Mouse (Mus musculus): Measurements from ENCODE around the gene Camkk2. TPM values are rescaled to one million over a fixed set of nuclear protein-coding genes. Genes with fewer than 3 reads are reported as not detected.

The Camkk2 gene
- total RNA-seq, 2 experiments from 2014 or later = 18.4 to 39.0 TPM

GRCm38 (mm10) chr5:122706917-122707275, 72.3 kb downstream of the Camkk2 start:
- ATAC-seq (replicated peaks; ENCODE audit: low FRiP score, low TSS enrichment, poor library complexity, severe bottlenecking) = no peak

DNA sequence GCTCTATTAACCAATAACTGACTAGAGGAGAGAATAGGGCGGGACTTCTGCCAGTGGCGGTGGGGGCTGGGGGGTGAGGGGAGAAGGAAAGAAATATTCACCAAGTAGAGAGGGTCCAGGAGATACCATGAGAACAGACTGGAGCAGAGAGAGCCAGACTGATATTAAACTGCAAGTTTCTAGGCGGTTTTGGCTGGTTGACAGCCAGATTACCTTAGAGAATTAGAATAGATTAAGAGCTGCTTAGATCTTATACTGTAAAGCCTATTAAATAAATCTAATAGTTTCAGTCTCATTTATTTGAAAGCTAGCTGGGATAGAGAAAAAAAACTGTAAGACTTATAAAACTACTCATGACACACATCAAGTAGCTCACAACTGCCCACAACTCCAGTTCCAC, 74.0 kb downstream of the Camkk2 start:
- no peak for ATAC-seq (replicated peaks; ENCODE audit: low FRiP score, low TSS enrichment, poor library complexity, severe bottlenecking)

DNA sequence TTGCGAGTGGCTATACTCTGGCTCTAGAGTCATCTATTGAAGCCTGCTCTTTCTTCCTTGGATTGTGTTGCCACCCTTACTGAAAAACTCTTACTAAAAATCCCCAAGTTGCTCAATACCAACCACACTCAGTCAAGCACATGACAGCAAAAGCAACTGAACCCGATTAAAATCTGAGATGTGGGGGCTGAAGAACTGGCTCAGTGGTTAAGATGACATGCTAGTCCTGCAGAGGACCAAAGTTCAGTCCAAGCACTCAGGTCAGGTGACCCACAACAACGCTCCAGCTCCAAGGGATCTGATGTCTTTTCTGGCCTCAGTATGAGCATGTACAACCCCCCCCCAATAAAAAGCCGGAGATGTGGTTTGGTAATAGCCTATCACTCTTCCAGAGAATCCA, 74.6 kb downstream of the Camkk2 start:
- no peak for ATAC-seq (replicated peaks; ENCODE audit: low FRiP score, low TSS enrichment, poor library complexity, severe bottlenecking)

GRCm38 (mm10) chr5:122703574-122703973, 75.6 kb downstream of the Camkk2 start:
- no peak for ATAC-seq (replicated peaks; ENCODE audit: low FRiP score, low TSS enrichment, poor library complexity, severe bottlenecking)

- no peak for ATAC-seq (replicated peaks; ENCODE audit: low FRiP score, low TSS enrichment, poor library complexity, severe bottlenecking)
Observed at GRCm38 (mm10) chr5:122702156-122702555, 77.1 kb downstream of the Camkk2 start.

DNA sequence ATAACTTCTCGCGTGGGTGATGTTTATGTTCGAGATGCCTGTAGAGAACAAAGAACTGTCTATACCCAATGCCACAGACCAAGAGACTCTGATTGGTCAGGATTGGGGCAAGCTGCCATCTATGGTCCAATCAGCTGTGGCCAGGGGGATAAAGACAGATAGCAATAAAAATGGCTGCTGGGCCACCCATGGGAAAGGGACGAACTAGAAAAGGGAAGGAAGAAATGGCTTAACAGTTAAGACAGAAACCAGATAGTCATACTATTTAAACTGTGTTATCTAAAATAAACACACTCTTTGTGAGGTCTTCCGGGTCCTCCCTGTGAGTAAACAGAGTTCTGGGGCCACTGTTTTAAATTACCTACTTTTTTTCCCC, 78.4 kb downstream of the Camkk2 start:
- ATAC-seq (replicated peaks; ENCODE audit: low FRiP score, low TSS enrichment, poor library complexity, severe bottlenecking) = peak; percentile 52

DNA sequence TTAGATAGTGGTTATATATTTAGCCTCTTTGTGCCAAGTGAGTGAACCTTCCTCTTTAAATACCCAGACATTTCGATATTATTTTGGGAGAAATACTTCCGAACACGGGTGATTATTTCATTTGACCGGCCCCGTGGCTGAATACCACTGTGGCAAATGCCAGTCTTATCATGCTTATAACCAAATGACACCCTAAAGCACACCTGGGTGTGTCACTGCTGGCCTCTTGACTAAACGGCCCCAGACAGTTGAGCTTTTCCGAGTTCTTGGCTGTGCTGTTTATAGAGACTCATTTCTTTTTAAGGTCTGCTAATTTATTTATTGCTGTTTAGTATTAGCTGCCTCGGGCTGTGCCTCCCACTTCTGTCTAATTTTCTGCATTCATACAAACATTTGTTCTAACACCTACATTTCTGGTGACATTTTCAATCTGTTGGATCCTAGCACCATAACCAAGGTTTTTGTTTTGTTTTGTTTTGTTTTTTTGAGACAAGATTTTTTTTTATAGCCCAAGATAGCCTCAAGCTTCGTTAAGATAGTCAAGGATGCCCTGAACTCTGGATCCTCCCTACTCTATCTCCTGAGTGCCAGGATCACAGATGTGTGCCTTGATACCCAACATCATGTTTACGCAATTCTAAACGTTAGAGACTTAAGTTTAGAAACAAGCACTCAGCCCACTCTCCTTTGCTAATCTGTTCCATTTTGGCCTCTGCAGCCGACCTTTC, 78.9 kb downstream of the Camkk2 start:
- ATAC-seq (replicated peaks; ENCODE audit: low FRiP score, low TSS enrichment, poor library complexity, severe bottlenecking) = peak; percentile 27; the same call in 1 of the 2 replicates

- ATAC-seq (replicated peaks; ENCODE audit: low FRiP score, low TSS enrichment, poor library complexity, severe bottlenecking) = no peak
Observed at GRCm38 (mm10) chr5:122698701-122699060, 80.5 kb downstream of the Camkk2 start.

DNA sequence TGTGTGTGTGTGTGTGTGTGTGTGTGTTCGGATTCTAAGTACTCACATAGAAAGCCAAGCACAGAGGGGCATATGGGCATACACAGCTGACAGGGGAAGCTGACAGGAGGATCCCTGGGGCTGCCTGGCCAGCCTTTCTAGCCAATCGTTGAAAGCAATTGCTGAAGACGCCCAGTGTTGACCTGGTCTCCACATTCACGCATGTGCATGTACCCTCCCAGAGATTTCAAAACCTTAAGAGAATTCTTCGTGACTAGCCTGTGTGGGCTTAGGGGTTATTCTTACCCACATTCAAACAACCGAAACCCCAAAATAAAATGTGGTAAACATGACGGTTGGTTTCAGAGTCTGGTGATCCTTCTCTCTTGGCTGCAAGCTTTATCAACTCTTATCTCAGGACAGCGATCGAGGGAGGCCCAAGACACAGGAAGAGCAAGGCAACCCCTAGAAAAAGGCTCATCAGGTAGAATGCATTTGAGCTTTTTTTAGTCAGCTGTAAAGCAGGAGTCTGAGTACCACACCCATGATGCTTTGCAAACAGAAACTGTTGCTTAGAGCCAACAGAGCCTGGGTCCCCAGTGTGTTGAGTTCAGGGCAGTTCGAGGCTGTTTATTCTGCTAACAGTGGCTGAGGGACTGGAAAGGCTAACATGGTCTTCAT, 81.0 kb downstream of the Camkk2 start:
- 0 out of 2 replicates have a peak, but pooled peaks have one; percentile 2 for ATAC-seq (replicated peaks; ENCODE audit: low FRiP score, low TSS enrichment, poor library complexity, severe bottlenecking)

GRCm38 (mm10) chr5:122695516-122695915, 83.7 kb downstream of the Camkk2 start:
- no peak for ATAC-seq (replicated peaks; ENCODE audit: low FRiP score, low TSS enrichment, poor library complexity, severe bottlenecking)

DNA sequence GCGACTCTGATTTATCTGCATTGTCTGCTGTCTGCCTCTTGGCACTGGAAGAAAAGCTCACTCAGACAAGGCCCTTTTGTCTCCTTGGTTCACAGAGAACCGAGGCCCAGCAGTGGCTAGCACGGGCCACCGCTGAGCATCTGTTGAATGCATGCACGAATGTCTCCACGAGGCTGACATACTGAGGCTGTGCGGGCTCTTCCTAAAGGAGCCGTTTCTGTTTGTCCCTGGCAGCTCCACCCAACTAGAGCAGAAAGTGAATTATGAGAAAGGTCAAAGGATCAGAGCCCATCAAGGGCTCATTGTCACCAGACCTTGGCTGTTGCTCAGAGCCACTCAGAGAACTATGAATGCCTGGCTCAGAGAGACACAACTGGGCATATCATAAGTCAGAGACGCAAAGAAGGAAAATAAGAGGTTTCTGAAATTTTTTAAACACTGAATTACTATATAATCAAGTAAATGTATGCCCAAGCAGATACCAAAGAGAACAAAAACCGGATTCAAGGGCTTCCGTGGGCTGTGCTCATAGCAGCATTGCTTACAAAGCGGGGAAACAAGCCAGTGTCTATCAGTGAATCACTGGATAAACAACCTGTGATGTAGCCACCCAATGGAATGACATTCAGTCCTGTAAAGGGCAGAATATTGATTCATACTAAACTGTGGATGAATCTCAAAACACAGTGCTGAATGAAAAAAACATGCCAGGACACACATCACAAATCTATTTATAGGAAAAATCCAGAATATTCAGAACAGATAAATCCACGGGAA, 85.6 kb downstream of the Camkk2 start:
- ATAC-seq (replicated peaks; ENCODE audit: low FRiP score, low TSS enrichment, poor library complexity, severe bottlenecking) = no peak

DNA sequence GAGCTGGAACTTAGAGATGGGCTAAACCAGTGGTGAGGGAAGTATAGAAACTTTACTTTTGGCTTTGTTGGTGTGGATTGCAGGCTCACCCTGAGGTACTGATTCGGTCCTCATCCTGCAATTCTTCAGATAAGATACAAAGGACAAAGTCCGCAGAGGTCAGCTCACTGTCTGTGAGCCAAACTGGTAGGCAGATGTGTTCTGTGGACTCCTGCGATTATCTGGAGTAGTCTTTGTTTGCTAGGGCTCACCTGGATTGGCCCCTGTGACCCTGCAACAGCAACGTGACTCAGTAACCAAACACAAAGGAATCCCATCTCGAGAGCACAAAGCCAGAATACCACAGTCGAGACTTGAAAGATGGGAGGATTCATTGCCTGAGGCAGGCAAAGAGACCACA, 88.7 kb downstream of the Camkk2 start:
- no peak for ATAC-seq (replicated peaks; ENCODE audit: low FRiP score, low TSS enrichment, poor library complexity, severe bottlenecking)

- ATAC-seq (replicated peaks; ENCODE audit: low FRiP score, low TSS enrichment, poor library complexity, severe bottlenecking) = no peak
Observed at GRCm38 (mm10) chr5:122689153-122689552, 90.1 kb downstream of the Camkk2 start.

DNA sequence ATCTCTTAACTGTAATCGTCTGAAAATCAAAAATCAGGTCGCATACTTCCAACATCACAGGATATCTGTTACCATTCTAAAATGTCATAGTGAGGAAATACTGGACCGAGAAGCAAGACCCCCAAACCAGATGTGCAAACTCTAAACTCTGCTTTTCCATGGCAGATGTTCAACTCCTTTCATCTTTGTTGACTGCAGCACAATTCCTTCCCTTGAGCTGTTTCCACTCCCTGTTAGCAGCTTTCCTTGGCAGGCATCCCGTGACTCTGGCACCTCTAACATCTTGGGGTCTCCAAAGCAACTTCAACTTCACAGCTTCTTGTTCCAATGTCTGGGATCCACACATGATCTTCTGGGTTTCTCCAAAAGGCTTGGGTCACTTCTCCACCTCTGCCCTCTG, 91.8 kb downstream of the Camkk2 start:
- no peak for ATAC-seq (replicated peaks; ENCODE audit: low FRiP score, low TSS enrichment, poor library complexity, severe bottlenecking)

- ATAC-seq (replicated peaks; ENCODE audit: low FRiP score, low TSS enrichment, poor library complexity, severe bottlenecking) = no peak
Observed at GRCm38 (mm10) chr5:122683926-122684325, 95.3 kb downstream of the Camkk2 start.

- no peak for ATAC-seq (replicated peaks; ENCODE audit: low FRiP score, low TSS enrichment, poor library complexity, severe bottlenecking)
Observed at GRCm38 (mm10) chr5:122681276-122681675, 97.9 kb downstream of the Camkk2 start.

Other genes starting within 250 kb of the Camkk2 start
- gene Ift81, start 164.9 kb downstream of the Camkk2 start, total RNA-seq (2014; fragmentation: Nextera tagmentation) = 1.7 and 6.7 TPM in 2 replicates
- gene Ift81, start 164.9 kb downstream of the Camkk2 start, total RNA-seq (2017) = 4.7 and 6.1 TPM in 2 replicates
- gene P2rx7, start 135.5 kb downstream of the Camkk2 start, total RNA-seq (2014; fragmentation: Nextera tagmentation) = 1.2 and 3.0 TPM in 2 replicates
- gene P2rx7, start 135.5 kb downstream of the Camkk2 start, total RNA-seq (2017) = 1.9 and 2.9 TPM in 2 replicates
- gene P2rx4, start 71.9 kb downstream of the Camkk2 start, total RNA-seq (2014; fragmentation: Nextera tagmentation) = 15.5 and 29.1 TPM in 2 replicates
- gene P2rx4, start 71.9 kb downstream of the Camkk2 start, total RNA-seq (2017) = 5.7 and 8.8 TPM in 2 replicates
- gene Anapc5, start 41.9 kb upstream of the Camkk2 start, total RNA-seq (2014; fragmentation: Nextera tagmentation) = 338 and 413 TPM in 2 replicates
- 279 and 302 TPM in 2 replicates for gene Anapc5, start 41.9 kb upstream of the Camkk2 start, total RNA-seq (2017)
- 7.6 and 10.4 TPM in 2 replicates for gene Rnf34, start 70.6 kb upstream of the Camkk2 start, total RNA-seq (2014; fragmentation: Nextera tagmentation)
- gene Rnf34, start 70.6 kb upstream of the Camkk2 start, total RNA-seq (2017) = 15.4 and 22.2 TPM in 2 replicates
- gene Kdm2b, start 210.4 kb upstream of the Camkk2 start, total RNA-seq (2014; fragmentation: Nextera tagmentation) = 58.8 and 70.5 TPM in 2 replicates
- 62.3 and 64.0 TPM in 2 replicates for gene Kdm2b, start 210.4 kb upstream of the Camkk2 start, total RNA-seq (2017)
- gene Orai1, start 235.7 kb upstream of the Camkk2 start, total RNA-seq (2014; fragmentation: Nextera tagmentation) = 6.0 and 7.7 TPM in 2 replicates
- gene Orai1, start 235.7 kb upstream of the Camkk2 start, total RNA-seq (2017) = 3.9 and 4.9 TPM in 2 replicates

All from megakaryocyte-erythroid progenitor cell, adult 5-6 weeks (primary cell).